Mouse (Mus musculus): Measurements from ENCODE around the gene Adgrf5. TPM values are rescaled to one million over a fixed set of nuclear protein-coding genes. Genes with fewer than 3 reads are reported as not detected.
A peak's percentile ranks its signal among the peaks of the same experiment; 100 is the strongest.

Gene Adgrf5
- polyA plus RNA-seq (2012; ENCODE audit: insufficient read depth, low replicate concordance) = not detected in 2 replicates

DNA sequence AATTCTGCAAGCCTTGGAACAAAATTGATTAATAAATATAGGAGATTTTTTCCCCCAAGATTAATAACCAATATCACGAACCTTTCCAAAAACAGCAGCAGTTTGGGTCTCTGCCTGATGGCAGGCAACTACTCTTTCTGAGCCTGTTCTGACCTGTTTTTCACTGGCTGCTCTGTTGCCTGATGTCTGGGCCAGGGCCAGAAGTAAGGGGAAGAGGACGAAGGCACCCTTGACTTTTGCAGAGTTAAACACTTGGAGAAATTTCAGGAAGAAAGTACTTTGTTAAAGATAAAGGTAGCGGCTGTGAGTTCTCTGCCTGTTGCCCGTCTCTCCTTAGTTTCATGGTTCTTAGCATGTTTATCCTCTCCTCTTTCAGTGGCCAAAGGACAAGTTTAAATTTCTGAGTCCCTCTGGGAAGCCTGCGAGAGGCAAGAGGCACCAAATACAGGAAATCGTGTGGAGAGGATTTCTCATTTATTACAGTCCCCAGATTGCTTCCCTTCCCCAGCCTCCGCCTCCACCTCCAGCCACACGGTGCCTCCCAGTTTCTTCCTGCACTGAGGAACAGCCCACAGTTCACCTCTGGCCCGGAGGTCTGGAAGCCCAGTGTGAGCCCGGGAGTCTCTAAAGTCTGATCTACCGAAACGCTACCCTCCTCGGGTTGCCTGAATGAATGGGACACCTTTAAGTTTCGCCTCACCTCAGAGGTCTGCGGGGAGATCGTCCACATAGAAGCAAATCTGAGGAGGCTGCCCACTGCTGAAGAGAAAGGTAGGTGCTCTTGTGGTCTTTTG is at the start of gene Adgrf5:
Gene Adgrf5 (plus strand): TSS at position 626 of the 794 bp plus-strand sequence.
- H3K36me3 ChIP-seq (replicated peaks; ENCODE audit: low read length) = no peaks in the 10 kb centered on the region
- H3K4me1 ChIP-seq = no peaks in the 10 kb centered on the region
- H3K4me3 ChIP-seq (replicated peaks) = no peak within 1 kb of the TSS
- H3K9me3 ChIP-seq = peaks cover 9% of the 10 kb centered on the region
- TF ChIP-seq GATA1 (IDR thresholded peaks at IDR 0.05; ENCODE audit: borderline replicate concordance, low read length) (no peak), FLI1 (IDR thresholded peaks at IDR 0.05; ENCODE audit: low read length) (no peak)
- peaks cover 10% of the 10 kb centered on the region for H3K27me3 ChIP-seq (replicated peaks)

DNA sequence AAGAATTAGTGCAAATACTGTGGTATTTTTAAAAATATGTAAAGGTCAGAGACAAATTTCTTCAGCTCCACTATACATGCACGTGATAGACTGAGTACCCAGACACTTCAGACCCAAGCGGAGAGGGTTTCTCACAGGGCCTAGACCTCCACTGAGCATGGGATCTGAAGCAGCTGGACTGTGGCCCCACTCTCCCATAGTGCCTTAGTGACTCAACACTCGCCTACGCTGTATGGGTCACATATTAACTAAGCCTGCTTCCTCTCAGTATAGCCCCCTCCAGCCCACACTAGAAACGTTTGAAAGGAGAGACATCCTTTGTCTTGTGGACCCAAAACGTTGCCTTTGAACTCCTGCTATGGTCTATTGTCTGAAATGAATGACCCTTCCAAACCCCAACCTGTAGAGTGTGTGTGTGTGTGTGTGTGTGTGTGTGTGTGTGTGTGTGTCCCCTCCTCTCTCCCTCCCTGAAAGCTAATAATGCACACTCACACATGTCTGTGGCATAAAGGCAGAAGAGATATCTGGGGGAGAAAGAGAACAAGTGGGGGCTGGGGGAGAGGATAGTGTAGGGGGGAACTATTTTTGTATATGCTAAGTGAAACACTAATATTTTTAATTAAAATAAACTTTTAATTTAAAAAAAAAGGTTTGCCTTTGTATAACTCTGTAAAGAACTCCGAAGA is 34.1 kb upstream of the Adgrf5 start:
- Histone ChIP-seq H3K27me3 (replicated peaks) (no peaks in the 10 kb centered on the region), H3K36me3 (replicated peaks; ENCODE audit: low read length) (no peaks in the 10 kb centered on the region), H3K9me3 (peaks cover 21% of the 10 kb centered on the region), H3K4me1 (peaks cover 18% of the 10 kb centered on the region), H3K4me3 (replicated peaks) (peak overlapping the region; percentile 83)
- TF ChIP-seq GATA1 (IDR thresholded peaks at IDR 0.05; ENCODE audit: borderline replicate concordance, low read length) (no peak), FLI1 (IDR thresholded peaks at IDR 0.05; ENCODE audit: low read length) (no peak)

- TF ChIP-seq GATA1 (IDR thresholded peaks at IDR 0.05; ENCODE audit: borderline replicate concordance, low read length) (no peak), FLI1 (IDR thresholded peaks at IDR 0.05; ENCODE audit: low read length) (no peak)
- H3K4me1 ChIP-seq = peaks cover 18% of the 10 kb centered on the region
- H3K9me3 ChIP-seq = peaks cover 19% of the 10 kb centered on the region
- H3K4me3 ChIP-seq (replicated peaks) = peak overlapping the region; percentile 83
- no peaks in the 10 kb centered on the region for H3K27me3 ChIP-seq (replicated peaks)
- no peaks in the 10 kb centered on the region for H3K36me3 ChIP-seq (replicated peaks; ENCODE audit: low read length)
These were observed 33.2 kb upstream of the Adgrf5 start for GRCm38 (mm10) chr17:43326726-43327700.

DNA sequence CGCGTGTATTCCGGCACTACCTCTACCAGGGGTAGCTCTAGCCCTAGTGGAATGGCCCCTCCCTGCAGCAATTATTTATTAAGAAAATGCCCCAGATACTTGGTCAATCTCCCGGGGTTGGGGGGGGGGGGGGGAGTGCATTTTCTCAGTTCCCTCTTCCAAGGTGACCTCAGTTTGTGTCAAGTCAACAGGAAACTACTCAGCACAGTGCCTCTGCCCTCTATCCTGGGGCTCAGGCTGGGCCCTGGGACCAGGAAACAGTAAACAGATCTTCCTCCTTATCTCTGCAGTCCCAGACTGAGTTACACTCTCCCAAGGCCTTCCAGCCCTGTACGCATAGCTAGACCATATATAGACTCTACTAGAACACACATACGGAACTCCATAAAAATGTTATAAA is 32.4 kb upstream of the Adgrf5 start:
- H3K4me1 ChIP-seq = peaks cover 23% of the 10 kb centered on the region
- H3K9me3 ChIP-seq = peaks cover 11% of the 10 kb centered on the region
- H3K36me3 ChIP-seq (replicated peaks; ENCODE audit: low read length) = no peaks in the 10 kb centered on the region
- no peaks in the 10 kb centered on the region for H3K27me3 ChIP-seq (replicated peaks)
- TF ChIP-seq FLI1 (IDR thresholded peaks at IDR 0.05; ENCODE audit: low read length) (no peak), GATA1 (IDR thresholded peaks at IDR 0.05; ENCODE audit: borderline replicate concordance, low read length) (no peak)
- H3K4me3 ChIP-seq (replicated peaks) = no peak overlapping the region

DNA sequence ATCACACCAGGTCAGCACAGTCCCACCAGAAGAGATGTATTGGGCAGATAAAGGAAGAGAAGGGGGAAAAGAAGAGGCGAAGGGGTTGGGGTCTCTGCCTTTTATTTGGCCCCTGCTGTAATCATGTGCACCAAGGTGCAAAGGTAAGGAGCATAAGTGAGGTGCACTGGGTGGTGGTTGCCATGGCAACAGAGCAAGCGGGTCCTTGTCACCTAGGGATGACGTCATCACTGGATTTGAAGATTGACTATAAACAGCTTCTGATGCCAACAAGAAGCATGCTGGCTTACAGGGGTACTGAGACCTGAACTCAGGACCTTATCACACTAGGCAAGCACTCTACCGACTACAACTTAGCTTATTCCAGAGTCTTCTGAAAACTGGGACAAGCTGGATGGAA is 31.0 kb upstream of the Adgrf5 start:
- H3K4me3 ChIP-seq (replicated peaks) = no peak overlapping the region
- no peaks in the 10 kb centered on the region for H3K27me3 ChIP-seq (replicated peaks)
- H3K4me1 ChIP-seq = peaks cover 23% of the 10 kb centered on the region
- TF ChIP-seq FLI1 (IDR thresholded peaks at IDR 0.05; ENCODE audit: low read length) (no peak), GATA1 (IDR thresholded peaks at IDR 0.05; ENCODE audit: borderline replicate concordance, low read length) (no peak)
- H3K9me3 ChIP-seq = no peaks in the 10 kb centered on the region
- no peaks in the 10 kb centered on the region for H3K36me3 ChIP-seq (replicated peaks; ENCODE audit: low read length)

GRCm38 (mm10) chr17:43329761-43330183 is 30.5 kb upstream of the Adgrf5 start:
- Histone ChIP-seq H3K36me3 (replicated peaks; ENCODE audit: low read length) (no peaks in the 10 kb centered on the region), H3K27me3 (replicated peaks) (no peaks in the 10 kb centered on the region), H3K4me3 (replicated peaks) (no peak overlapping the region), H3K4me1 (peaks cover 23% of the 10 kb centered on the region), H3K9me3 (no peaks in the 10 kb centered on the region)
- TF ChIP-seq GATA1 (IDR thresholded peaks at IDR 0.05; ENCODE audit: borderline replicate concordance, low read length) = no peak
- no peak for TF ChIP-seq FLI1 (IDR thresholded peaks at IDR 0.05; ENCODE audit: low read length)

- H3K36me3 ChIP-seq (replicated peaks; ENCODE audit: low read length) = no peaks in the 10 kb centered on the region
- H3K27me3 ChIP-seq (replicated peaks) = no peaks in the 10 kb centered on the region
- no peak for TF ChIP-seq GATA1 (IDR thresholded peaks at IDR 0.05; ENCODE audit: borderline replicate concordance, low read length)
- H3K4me3 ChIP-seq (replicated peaks) = no peak overlapping the region
- peaks cover 7% of the 10 kb centered on the region; the same call in 1 of the 2 replicates for H3K4me1 ChIP-seq
- no peaks in the 10 kb centered on the region for H3K9me3 ChIP-seq
These were observed 27.6 kb upstream of the Adgrf5 start for GRCm38 (mm10) chr17:43332686-43333085.

DNA sequence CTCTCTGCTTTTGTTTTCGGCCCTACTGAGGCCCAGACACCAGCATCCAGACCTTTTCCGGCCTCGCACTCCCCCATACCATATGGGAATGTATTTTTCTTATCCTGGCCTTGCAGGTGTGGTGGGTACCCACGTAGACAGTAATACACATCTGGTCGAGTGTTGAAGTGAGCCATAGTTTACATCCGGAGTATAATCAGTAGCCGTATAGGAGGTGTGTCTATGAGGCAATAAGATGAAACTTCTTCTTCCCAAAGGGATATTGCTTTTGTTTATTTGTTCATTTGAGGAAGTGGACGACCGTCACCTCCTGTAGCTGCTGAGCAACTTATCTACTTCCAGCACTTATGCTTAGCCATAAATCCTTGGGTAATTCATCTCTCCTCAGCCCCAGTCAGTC is 26.2 kb upstream of the Adgrf5 start:
- no peaks in the 10 kb centered on the region for H3K36me3 ChIP-seq (replicated peaks; ENCODE audit: low read length)
- peaks cover 4% of the 10 kb centered on the region; the same call in 1 of the 2 replicates for H3K4me1 ChIP-seq
- TF ChIP-seq GATA1 (IDR thresholded peaks at IDR 0.05; ENCODE audit: borderline replicate concordance, low read length) (no peak), FLI1 (IDR thresholded peaks at IDR 0.05; ENCODE audit: low read length) (no peak)
- no peaks in the 10 kb centered on the region for H3K9me3 ChIP-seq
- no peaks in the 10 kb centered on the region for H3K27me3 ChIP-seq (replicated peaks)
- H3K4me3 ChIP-seq (replicated peaks) = no peak overlapping the region

DNA sequence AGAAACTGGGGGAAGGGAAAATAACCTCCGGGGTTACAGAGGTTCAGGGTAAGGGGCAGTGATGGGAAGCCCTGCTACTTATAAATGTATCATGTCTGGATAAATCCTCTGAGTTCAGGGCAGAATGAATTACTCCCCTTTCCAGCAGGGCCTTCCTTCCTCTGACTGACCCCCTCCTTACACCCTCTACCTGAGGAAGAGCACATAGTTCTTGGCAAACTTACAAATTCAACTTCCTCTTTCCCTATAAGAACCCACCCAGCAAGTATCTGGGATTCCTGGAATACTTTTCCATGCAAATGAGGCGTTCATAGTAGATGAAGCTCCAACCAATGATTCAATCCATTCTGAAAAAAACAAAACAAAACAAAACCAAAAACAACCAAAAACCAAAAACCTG is 22.6 kb upstream of the Adgrf5 start:
- Histone ChIP-seq H3K9me3 (no peaks in the 10 kb centered on the region), H3K36me3 (replicated peaks; ENCODE audit: low read length) (no peaks in the 10 kb centered on the region), H3K27me3 (replicated peaks) (no peaks in the 10 kb centered on the region), H3K4me1 (peaks cover 1% of the 10 kb centered on the region; the same call in 1 of the 2 replicates), H3K4me3 (replicated peaks) (no peak overlapping the region)
- TF ChIP-seq GATA1 (IDR thresholded peaks at IDR 0.05; ENCODE audit: borderline replicate concordance, low read length) = no peak
- TF ChIP-seq FLI1 (IDR thresholded peaks at IDR 0.05; ENCODE audit: low read length) = no peak

Data from megakaryocyte, embryonic 14.5 days (primary cell).